Mouse (Mus musculus): ENCODE measurements around the gene Fgd3.

- TF ChIP-seq TAL1 (IDR thresholded peaks at IDR 0.05; ENCODE audit: low read length) = no peak
- no peak for TF ChIP-seq GATA1 (IDR thresholded peaks at IDR 0.05; ENCODE audit: low read length)
These were observed 52.5 kb downstream of the Fgd3 start for GRCm38 (mm10) chr13:49267645-49268044.

All from erythroblast, embryonic 14.5 days (primary cell).